Mouse (Mus musculus) embryonic fibroblast, embryonic 13.5 days (primary cell): ENCODE results near the gene Lrrc28.

Experiments
- CTCF ChIP-seq: IDR thresholded peaks from 2 replicates; pipeline ENCODE4 v1.5.1; 2011; ENCODE audit warnings: mild to moderate bottlenecking, control low read depth, low read length, moderate library complexity, borderline replicate concordance; ENCODE audit not compliant: insufficient read depth
- POLR2A ChIP-seq: IDR thresholded peaks from 2 replicates; pipeline ENCODE4 v1.6.1; 2011; ENCODE audit warnings: low read depth, mild to moderate bottlenecking, control low read depth, low read length, moderate library complexity

DNA sequence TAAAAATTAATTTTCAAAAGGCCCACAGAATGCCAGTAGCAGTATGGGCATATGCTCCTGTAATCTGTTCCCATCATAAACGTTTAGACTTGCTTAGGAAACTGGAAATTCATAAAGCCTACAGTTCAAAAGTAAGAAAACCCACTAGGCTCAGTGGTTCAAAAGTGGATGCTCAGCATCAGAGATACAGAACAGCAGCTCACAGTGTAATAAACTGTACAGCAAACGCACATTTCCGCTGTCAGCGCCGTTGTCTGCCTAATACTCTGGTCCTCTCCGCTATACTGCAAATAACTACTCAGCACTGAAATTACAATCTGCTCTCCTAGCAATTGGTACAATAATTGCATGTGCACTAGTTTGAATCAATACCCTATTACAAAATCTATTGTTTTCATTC is 67.0 kb downstream of the Lrrc28 start:
- TF ChIP-seq CTCF (no peak), POLR2A (no peak)
